Mouse (Mus musculus) heart, postnatal 0 days (tissue): ENCODE data around the gene Ypel4. TPM values are rescaled to one million over a fixed set of nuclear protein-coding genes. Genes with fewer than 3 reads are reported as not detected.

Experiments
- ATAC-seq: fragments of 200-750 bp; cut with Nextera tagmentation; 2 replicates; pipeline ENCODE4 v1.8.0; 2017; ENCODE audit warnings: low read depth, moderate number of reproducible peaks, moderate library complexity; ENCODE audit not compliant: insufficient read depth
- DNase-seq: peaks from one replicate; pipeline ENCODE4 v3.0.0-alpha.2; 2016; ENCODE audit warnings: low spot score
- H3K27ac ChIP-seq: fragments of 300-500 bp; sonication (generic); 2 replicates; pipeline ENCODE4 v1.5.1; 2014; ENCODE audit warnings: low read depth, mild to moderate bottlenecking
- H3K27me3 ChIP-seq: fragments of 300-500 bp; sonication (generic); 2 replicates; pipeline ENCODE4 v1.6.1; 2014; ENCODE audit warnings: low read length, mixed read lengths; ENCODE audit not compliant: control insufficient read depth, insufficient read depth
- H3K36me3 ChIP-seq: fragments of 300-500 bp; sonication (generic); replicated peaks from 2 replicates; pipeline ENCODE4 v1.6.1; 2014; ENCODE audit warnings: low read length, mixed read lengths; ENCODE audit not compliant: control insufficient read depth, insufficient read depth
- H3K4me1 ChIP-seq: fragments of 300-500 bp; sonication (generic); 2 replicates; pipeline ENCODE4 v1.6.1; 2014; ENCODE audit warnings: antibody characterized with exemption; ENCODE audit not compliant: control insufficient read depth, insufficient read depth
- H3K4me2 ChIP-seq: fragments of 300-500 bp; sonication (generic); 2 replicates; pipeline ENCODE4 v1.6.1; 2014; ENCODE audit warnings: low read depth, mild to moderate bottlenecking, low read length, moderate library complexity
- H3K4me3 ChIP-seq: fragments of 300-500 bp; sonication (generic); 2 replicates; pipeline ENCODE4 v1.5.1; 2014; ENCODE audit warnings: low read depth, low read length
- H3K9ac ChIP-seq: fragments of 300-500 bp; sonication (generic); replicated peaks from 2 replicates; pipeline ENCODE4 v1.6.1; 2014; ENCODE audit warnings: low read depth, low read length, mixed read lengths
- H3K9me3 ChIP-seq: fragments of 300-500 bp; sonication (generic); replicated peaks from 2 replicates; pipeline ENCODE4 v1.6.1; 2016; ENCODE audit warnings: low read length; ENCODE audit not compliant: control insufficient read depth
- CTCF ChIP-seq: IDR thresholded peaks from 2 replicates; pipeline ENCODE4 v1.5.1; 2016; ENCODE audit warnings: antibody characterized with exemption, control low read depth, low read depth
- EP300 ChIP-seq: IDR thresholded peaks from 2 replicates; pipeline ENCODE4 v1.6.1; 2016; ENCODE audit warnings: antibody characterized with exemption, low read depth
- WGBS: fragments of 180-500 bp; shearing (Covaris S2); extraction: QIAGEN DNeasy Blood & Tissue Kit; methylation state at CpG from one replicate; pipeline ENCODE4 v1.1.7; 2014; 5-methylcytosine and 5-hydroxymethylcytosine counted together
- polyA plus RNA-seq: library from polyadenylated mRNA; unstranded; fragments of >200 nt; fragmentation: Nextera tagmentation; extraction: Ambion mirVana; gene quantifications from 2 replicates; pipeline ENCODE4 v1.2.1, GENCODE M21; 2015
- total RNA-seq: library from RNA; depleted of rRNA; stranded (reverse); fragments of >200 nt; gene quantifications from 2 replicates; pipeline ENCODE4 v1.2.3, GENCODE M21; 2014; ENCODE audit warnings: low replicate concordance

Gene Ypel4
- total and polyA plus RNA-seq, 2 experiments from 2014 or later, result 1.1 TPM; not detected in 1

DNA sequence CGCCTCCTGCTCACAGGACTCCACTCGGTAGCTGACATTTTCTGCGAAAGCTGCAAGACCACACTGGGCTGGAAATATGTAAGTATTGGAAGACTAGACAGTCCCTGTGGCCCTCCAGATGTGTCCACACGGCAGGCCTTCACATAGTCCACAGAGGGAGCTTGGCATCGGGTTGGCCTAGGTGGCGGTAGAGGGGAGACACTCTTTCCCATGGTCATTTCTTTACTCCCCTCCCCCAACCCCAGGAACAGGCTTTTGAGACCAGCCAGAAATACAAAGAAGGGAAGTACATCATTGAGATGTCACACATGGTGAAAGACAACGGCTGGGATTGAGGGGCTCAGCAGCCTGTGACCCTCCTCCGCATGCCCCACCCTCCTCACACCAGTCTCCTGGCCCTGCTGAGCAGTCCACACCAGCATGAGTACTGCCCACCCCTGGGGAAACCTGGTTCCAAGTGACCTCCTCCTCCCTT lies 3.6 kb downstream of the Ypel4 start:
- Histone ChIP-seq H3K4me3 (no peak overlapping the region), H3K9me3 (no peaks in the 10 kb centered on the region), H3K9ac (no peak overlapping the region), H3K36me3 (no peaks in the 10 kb centered on the region), H3K4me1 (peaks cover 41% of the 10 kb centered on the region), H3K4me2 (peak overlapping the region; percentile 60), H3K27ac (0 out of 2 replicates have a peak overlapping the region, but pooled peaks have one; percentile 11), H3K27me3 (peaks cover 23% of the 10 kb centered on the region)
- ATAC-seq (peak; percentile 24; the same call in 1 of the 2 replicates), DNase-seq (peak; percentile 49)
- no peak for TF ChIP-seq EP300
- peak; percentile 24 for TF ChIP-seq CTCF
- 9% methylated on average over 8 of the region's 8 CpGs for WGBS

DNA sequence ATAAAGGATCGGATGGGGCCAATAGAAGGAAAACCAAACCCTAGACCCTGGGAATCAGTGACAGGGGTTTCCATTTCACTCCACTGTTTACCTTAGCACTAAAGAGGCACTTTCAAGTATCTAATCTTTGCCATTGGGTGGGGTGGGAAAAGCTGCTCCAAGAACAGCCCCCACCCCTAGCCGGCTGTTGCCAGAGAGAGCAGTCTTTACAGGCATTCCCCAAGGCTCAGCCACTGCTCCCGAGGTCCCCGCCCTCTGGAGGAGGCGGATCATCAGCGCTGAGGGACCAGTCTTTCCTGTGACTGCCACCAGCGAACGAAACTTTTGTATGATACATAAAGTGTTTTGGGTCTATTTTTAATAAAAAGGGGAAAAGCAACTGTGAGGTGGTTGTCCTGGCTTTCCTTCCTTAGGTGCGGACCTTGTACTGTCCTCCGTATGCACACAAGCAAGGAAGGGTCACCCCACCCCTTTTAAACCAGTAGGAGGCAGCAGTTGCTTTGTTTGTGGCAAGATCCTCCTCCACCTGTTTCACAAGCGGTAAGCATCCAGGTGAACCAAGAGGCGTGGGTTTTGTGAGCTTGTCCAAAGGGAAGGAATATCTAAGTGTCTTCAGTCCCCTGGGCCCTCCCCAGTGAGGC lies 4.5 kb downstream of the Ypel4 start:
- Histone ChIP-seq H3K27me3 (peaks cover 23% of the 10 kb centered on the region), H3K4me2 (peak overlapping the region; percentile 60), H3K4me3 (peak overlapping the region; percentile 26; the same call in 1 of the 2 replicates), H3K4me1 (peaks cover 42% of the 10 kb centered on the region), H3K36me3 (no peaks in the 10 kb centered on the region), H3K27ac (no peak overlapping the region), H3K9me3 (no peaks in the 10 kb centered on the region), H3K9ac (0 out of 2 replicates have a peak overlapping the region, but pooled peaks have one; percentile 10)
- no peak for ATAC-seq
- DNase-seq, result peak; percentile 73
- WGBS, result under 1% methylated on average over 12 of the region's 12 CpGs
- no peak for TF ChIP-seq EP300
- peak; percentile 53 for TF ChIP-seq CTCF

DNA sequence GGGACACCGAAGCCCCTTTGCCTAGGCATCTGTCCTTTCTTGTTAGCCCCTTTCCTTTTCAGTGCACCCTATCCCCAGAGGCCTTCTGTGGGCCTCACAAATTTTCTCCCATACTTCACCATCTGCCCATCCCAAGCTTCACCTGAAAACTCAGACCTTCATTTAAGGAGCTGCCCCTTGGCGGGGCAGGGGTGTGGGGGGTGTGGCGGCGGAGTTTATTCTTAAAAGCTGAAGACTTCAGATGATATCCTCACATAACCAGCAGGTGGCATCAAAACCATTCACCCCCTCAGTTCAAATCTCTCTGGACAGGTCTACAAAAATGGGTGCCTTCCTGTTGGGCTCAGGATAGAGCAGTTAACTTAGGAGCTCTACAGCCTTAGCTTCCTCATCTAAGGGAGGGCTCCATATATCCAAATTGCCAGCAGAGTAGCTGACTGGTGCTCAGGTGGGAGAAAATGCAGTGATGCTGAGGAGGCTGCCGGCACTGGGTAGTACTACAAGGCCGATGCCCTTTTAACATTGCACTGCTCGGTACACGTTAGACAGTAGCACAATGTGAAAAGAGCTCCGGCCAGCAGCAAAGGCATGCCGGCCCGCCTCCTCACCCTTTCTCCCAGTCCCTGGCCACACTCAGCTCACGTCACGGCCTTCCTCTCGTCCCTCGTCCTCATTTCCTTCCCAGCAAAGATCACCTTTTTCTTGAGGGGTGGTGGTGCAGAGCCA lies 6.9 kb downstream of the Ypel4 start:
- Histone ChIP-seq H3K4me3 (no peak overlapping the region), H3K9ac (no peak overlapping the region), H3K4me2 (peak overlapping the region; percentile 81; the same call in 1 of the 2 replicates), H3K4me1 (peaks cover 50% of the 10 kb centered on the region), H3K9me3 (no peaks in the 10 kb centered on the region), H3K36me3 (no peaks in the 10 kb centered on the region), H3K27me3 (peaks cover 6% of the 10 kb centered on the region; the same call in 1 of the 2 replicates), H3K27ac (no peak overlapping the region; the same call in 1 of the 2 replicates)
- 59% methylated on average over 15 of the region's 15 CpGs for WGBS
- DNase-seq (peak; percentile 55), ATAC-seq (no peak)
- TF ChIP-seq CTCF (peak; percentile 39), EP300 (no peak)

DNA sequence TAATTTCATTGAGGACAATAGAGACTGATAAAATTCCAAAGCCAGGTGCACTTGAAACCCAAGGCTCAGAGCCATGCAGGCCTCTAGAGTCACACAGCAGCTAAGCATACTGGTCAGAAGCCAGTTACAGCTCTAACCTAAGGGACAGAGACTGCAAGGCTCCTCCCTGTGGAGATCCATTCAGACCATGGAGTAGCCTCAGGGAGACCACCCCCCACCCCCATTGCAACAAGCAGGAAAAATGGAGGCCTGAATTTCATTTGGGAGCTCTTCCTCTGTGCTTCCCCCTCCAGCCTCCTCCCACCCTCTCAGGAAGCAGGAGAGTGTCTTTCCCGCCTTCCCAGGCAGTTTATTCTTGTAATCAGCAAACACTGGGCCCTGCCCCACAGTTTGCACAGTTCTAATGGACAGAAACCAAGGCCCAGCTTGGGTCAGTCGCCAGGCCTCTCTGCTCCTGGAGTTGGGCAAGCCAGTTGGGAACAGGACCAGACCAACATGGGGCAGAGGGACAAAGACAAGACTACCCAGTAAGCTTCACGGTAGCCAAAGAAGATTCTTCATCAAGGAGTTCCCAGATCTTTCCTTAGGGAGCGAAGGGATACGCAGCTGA lies 8.1 kb downstream of the Ypel4 start:
- WGBS, result 8% methylated on average over 5 of the region's 5 CpGs
- no peak for ATAC-seq

DNA sequence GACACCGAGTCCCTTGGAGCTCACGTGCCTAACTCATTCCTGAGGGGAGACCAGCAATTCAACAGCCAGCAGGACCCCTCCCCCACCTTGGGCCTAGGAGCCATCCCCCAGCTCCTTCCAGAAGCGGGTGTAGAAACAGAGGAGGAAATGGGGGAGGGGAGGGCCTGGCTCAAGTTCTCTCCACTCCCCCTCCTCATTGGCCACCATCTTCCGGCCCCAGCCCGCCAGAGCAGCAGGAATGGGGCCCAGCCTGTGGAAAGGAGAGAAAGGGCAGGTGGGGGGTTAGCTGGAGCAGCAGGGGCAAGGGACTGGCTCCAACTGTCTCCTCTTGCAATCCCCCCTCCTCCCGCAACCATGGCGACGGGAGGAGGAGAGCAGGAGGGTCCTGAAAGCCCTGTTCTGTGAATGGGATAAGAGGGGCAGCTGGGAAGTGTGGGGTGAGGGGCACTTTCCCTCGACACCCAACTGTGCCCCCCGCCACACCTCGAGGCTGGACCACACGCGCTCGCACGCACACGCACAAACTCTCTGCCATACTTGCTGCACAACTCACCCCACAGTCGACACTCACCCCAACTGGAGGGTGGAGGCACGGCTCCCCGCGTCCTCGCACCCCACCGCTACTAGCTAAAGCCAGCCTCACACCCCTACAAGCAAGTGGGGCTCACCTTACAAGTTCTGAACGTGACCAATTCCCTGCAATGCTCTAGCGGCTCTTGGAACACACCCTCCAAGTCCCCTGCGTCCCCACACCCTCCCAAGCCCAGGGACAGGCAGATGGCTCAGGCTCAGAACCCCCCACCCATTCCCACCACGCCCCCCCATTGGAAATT lies 8.8 kb downstream of the Ypel4 start:
- ATAC-seq, result no peak
- peaks cover 35% of the 10 kb centered on the region for H3K4me1 ChIP-seq
- peak overlapping the region; percentile 94 for H3K27ac ChIP-seq
- peak overlapping the region; percentile 81 for H3K4me2 ChIP-seq
- TF ChIP-seq EP300 (no peak), CTCF (no peak)
- no peaks in the 10 kb centered on the region for H3K9me3 ChIP-seq
- no peaks in the 10 kb centered on the region for H3K27me3 ChIP-seq
- WGBS, result 1% methylated on average over 25 of the region's 26 CpGs
- DNase-seq, result peak; percentile 55
- H3K4me3 ChIP-seq, result peak overlapping the region; percentile 68
- H3K36me3 ChIP-seq, result no peaks in the 10 kb centered on the region
- H3K9ac ChIP-seq, result peak overlapping the region; percentile 91

More for the DNA sequence above, 8.1 kb downstream of the Ypel4 start:
- DNase-seq, result no peak
- Histone ChIP-seq H3K9ac (peak overlapping the region; percentile 91), H3K27me3 (0 out of 2 replicates have a peak, but pooled peaks cover under 1% of the 10 kb centered on the region), H3K36me3 (no peaks in the 10 kb centered on the region), H3K4me1 (peaks cover 42% of the 10 kb centered on the region), H3K4me3 (peak overlapping the region; percentile 68), H3K9me3 (no peaks in the 10 kb centered on the region), H3K4me2 (peak overlapping the region; percentile 81), H3K27ac (peak overlapping the region; percentile 94)
- TF ChIP-seq EP300, result no peak
- TF ChIP-seq CTCF, result no peak
